Mouse (Mus musculus): ENCODE results near the gene Vmn2r66. TPM values are rescaled to one million over a fixed set of nuclear protein-coding genes. Genes with fewer than 3 reads are reported as not detected.

Vmn2r66 gene
- polyA plus RNA-seq (2014; fragmentation: Illumina TruSeq; extraction: RNeasy Lipid Tissue Mini Kit (QIAGEN cat#74804)) = not detected

GRCm38 (mm10) chr7:85012168-85012567, at the start of gene Vmn2r66:
Gene Vmn2r66, minus strand, starts transcription at chr7:85012268.

GRCm38 (mm10) chr7:84964015-84964414, 48.1 kb downstream of the Vmn2r66 start, which contains the start of gene Vmn2r65:
Gene Vmn2r65, minus strand, starts transcription at chr7:84964115.

Other genes with a start within 250 kb of the Vmn2r66 start
- not detected for gene Olfr291, start 158.7 kb downstream of the Vmn2r66 start, polyA plus RNA-seq (2014; fragmentation: Illumina TruSeq; extraction: RNeasy Lipid Tissue Mini Kit (QIAGEN cat#74804))
- not detected for gene Vmn2r65, start 48.2 kb downstream of the Vmn2r66 start, polyA plus RNA-seq (2014; fragmentation: Illumina TruSeq; extraction: RNeasy Lipid Tissue Mini Kit (QIAGEN cat#74804))
- gene Vmn2r67, start 143.7 kb upstream of the Vmn2r66 start, polyA plus RNA-seq (2014; fragmentation: Illumina TruSeq; extraction: RNeasy Lipid Tissue Mini Kit (QIAGEN cat#74804)) = not detected
- not detected for gene Vmn2r68, start 225.5 kb upstream of the Vmn2r66 start, polyA plus RNA-seq (2014; fragmentation: Illumina TruSeq; extraction: RNeasy Lipid Tissue Mini Kit (QIAGEN cat#74804))

Measured in ovary, adult 10 weeks (tissue).